Mouse (Mus musculus): ENCODE measurements around the gene Atxn2l.

Gene Atxn2l

GRCm38 (mm10) chr7:126463547-126463946 lies 39.7 kb downstream of the Atxn2l start:
- DNase-seq (ENCODE audit: extremely low spot score, low spot score): no peak

GRCm38 (mm10) chr7:126463004-126463403 lies 40.2 kb downstream of the Atxn2l start, which contains the start of gene Atp2a1:
TSS of gene Atp2a1 (minus strand) at chr7:126463108.
- DNase-seq (ENCODE audit: extremely low spot score, low spot score): no peak

- no peak for DNase-seq (ENCODE audit: extremely low spot score, low spot score)
Observed at GRCm38 (mm10) chr7:126461626-126462025, 41.6 kb downstream of the Atxn2l start.

DNA sequence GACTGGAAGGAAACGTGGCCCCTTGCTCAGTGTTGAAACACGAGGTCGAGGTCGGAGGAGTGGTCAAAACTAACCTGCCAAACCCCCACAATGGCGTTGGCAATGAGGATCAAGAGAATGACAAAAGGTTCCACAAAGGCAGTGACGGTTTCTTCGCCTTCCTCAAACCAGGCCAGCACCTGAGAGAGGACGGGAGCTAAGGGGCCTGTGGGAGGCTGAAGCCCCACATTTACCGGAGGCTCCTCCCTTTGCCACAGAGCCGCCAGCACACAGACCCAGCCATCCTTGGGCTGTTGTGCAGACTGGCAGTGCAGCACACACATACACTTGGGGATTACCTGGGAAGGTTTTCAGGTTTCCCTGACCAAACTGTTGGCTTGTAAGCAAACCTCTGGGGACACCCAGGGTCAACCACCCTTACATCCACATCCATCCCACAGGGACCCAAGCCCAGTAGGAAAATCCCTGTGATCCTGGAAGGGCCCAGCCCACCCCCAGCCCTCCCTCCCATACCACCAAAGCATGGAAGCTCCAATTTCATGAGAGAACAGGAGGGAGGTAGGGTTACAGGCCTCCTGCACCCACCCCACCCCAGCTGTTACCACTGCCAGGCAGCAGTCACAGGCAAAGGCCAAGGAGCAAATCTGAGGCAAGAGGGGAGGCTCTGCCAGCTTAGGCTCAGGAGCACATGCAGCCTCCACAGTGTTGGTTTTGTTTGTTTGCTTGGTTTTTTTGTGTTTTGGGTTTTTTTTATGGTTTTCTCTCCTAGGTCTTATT lies 42.4 kb downstream of the Atxn2l start:
- no peak for DNase-seq (ENCODE audit: extremely low spot score, low spot score)

DNA sequence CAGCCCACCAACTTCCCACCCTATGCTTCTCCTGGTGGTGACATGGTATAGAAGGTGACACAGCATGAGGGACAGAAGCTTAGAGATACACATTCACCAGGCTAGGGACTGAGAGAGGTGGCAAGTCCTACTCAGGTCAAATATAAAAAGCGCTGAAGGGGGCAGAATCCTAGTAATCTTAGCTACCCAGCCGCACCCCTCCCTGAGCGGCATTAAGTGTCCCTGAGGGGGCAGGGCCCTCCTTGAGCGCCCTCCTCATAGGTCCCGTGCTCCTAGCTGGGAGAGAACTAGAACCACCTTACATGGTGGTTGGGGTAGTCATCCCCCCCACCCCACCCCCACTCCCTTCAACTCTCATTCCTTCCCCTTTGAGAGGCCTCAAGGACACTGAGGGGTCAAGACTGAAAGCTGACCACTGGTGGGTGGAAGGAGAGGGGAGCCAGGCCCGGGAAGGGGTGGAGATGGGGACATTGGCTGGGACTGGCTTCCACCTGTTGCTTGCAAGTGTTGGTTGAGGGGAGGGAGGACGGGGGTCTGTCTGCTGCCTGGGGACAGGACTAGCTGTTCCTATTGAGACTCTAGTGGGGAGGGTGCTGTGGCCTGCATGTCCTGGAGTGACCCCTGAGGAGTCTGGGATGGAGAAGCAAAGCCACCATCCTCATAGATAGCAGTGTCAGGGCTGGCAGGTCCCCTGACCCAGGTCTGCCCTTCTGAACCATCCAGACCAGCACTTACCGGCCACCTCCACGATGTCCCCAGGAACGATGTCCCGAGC lies 44.2 kb downstream of the Atxn2l start:
- DNase-seq (ENCODE audit: extremely low spot score, low spot score): no peak

GRCm38 (mm10) chr7:126458225-126458624 lies 45.0 kb downstream of the Atxn2l start:
- DNase-seq (ENCODE audit: extremely low spot score, low spot score): no peak

DNA sequence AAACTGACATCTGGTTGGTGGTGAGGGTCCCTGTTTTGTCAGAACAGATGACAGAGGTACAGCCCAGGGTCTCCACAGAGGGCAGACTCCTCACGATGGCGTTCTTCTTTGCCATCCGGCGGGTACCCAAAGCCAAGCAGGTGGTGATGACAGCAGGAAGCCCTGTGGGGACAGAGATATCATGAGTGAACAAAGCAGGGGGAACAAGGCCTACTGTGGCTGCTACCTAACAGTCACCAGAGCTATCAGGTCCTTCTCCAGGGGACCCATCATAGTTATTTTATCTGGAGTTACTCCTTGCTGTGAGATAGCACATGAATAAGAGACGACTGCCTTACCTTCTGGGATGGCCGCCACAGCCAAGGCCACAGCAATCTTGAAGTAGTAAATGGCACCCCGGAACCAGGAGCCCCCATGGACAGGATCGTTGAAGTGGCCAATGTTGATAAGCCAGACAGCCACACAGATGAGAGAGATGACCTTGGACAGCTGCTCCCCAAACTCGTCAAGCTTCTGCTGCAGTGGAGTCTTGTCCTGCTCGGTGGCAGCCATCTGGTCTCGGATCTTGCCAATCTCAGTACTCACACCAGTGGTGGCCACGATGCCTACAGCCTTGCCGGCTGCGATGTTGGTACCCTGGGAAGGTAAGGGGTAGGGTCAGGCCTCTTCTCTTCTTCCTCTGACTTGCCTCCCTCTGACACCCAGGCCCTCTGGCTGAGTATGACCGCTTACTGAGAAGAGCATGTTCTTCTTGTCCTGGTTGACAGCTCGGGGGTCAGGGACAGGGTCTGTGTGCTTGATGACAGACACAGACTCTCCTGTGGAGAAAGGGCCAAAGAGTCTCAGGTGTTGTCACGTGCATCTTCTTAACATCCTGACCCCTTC lies 46.6 kb downstream of the Atxn2l start:
- no peak for DNase-seq (ENCODE audit: extremely low spot score, low spot score)

DNA sequence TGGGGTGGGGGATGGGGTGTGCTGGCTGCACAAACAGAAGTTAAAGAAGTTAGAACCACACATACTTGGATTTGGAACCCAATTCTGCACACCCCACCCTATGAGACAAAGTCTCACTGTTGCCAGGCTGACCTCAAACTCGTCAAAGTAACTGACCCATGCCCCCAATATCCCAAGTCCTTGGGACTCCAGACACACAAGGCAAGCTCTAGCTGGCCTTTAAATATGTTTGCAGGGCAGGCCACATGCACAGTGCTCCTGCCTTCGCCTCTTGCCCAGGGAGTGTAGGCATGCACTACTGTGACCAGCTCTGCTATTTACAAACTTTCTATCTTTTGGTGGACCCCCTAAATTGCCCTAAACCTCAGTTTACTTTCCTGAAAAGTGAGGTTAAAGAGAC lies 48.0 kb downstream of the Atxn2l start:
- no peak for DNase-seq (ENCODE audit: extremely low spot score, low spot score)

DNA sequence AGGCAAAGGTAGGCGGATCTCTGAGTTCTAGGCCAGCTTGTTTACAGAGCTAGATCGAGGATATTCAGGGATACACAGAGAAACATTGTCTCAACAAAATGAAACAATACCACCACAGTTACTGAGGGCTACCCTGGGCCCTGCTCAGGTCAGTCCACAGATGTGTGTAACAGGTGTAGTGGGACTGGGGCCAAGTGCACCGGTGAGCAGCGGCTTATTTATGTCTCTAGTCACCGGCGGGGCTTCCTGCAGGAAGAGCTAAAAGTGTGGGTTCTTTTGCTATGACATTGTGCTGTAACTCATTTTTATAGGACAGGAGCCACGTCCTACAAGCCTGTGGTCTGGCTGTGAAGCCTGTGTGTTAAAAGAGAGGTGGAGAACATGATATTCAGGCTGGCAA lies 49.4 kb downstream of the Atxn2l start:
- DNase-seq (ENCODE audit: extremely low spot score, low spot score): no peak

DNA sequence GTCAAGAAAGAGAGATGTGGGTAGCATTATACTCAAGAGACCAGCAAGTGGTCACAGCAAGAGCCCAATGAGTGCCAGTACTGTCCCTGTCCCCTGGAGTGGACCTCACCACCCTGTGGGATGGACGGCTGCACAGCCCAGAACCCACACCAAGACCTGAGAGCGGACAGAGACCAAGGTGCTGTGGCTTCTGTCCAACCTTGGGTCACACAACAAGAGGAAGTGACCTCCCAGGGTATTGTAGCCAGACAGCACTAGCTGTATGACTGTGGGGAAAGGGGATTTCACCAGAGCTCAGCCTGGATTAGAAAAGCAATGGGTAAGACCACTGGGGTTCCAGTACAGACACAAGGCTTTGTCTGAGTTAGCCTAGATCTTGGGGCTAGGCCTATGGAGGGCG lies 51.0 kb downstream of the Atxn2l start:
- no peak for DNase-seq (ENCODE audit: extremely low spot score, low spot score)

- DNase-seq (ENCODE audit: extremely low spot score, low spot score): no peak
Observed at GRCm38 (mm10) chr7:126450641-126451040, 52.6 kb downstream of the Atxn2l start.

DNA sequence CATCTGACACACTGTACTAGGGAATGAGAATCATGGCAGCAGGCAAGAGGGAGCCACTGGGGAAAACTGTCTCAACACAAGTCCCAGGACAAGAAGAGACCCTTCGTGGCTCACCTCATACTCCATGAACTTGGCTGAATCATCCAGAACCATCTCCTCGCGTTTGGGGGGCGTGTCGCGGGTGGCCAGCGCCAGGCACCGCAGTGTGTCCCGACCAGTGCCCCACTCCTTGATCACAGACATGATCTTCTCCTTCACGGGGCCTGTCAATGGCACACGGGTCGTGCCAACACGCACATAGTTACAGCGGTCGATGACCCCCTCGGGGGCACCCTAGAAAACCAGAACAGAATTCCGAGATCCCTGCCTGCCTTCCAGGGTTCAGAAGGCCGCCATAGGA lies 53.2 kb downstream of the Atxn2l start:
- no peak for DNase-seq (ENCODE audit: extremely low spot score, low spot score)

GRCm38 (mm10) chr7:126448481-126448880 lies 54.8 kb downstream of the Atxn2l start:
- no peak for DNase-seq (ENCODE audit: extremely low spot score, low spot score)

GRCm38 (mm10) chr7:126446217-126446616 lies 57.0 kb downstream of the Atxn2l start:
- DNase-seq (ENCODE audit: extremely low spot score, low spot score): no peak

GRCm38 (mm10) chr7:126445104-126445815 lies 58.0 kb downstream of the Atxn2l start:
- DNase-seq (ENCODE audit: extremely low spot score, low spot score): no peak

- no peak for DNase-seq (ENCODE audit: extremely low spot score, low spot score)
Observed at GRCm38 (mm10) chr7:126444536-126444935, 58.7 kb downstream of the Atxn2l start.

- DNase-seq (ENCODE audit: extremely low spot score, low spot score): no peak
Observed at GRCm38 (mm10) chr7:126443997-126444396, 59.2 kb downstream of the Atxn2l start.
